Mouse (Mus musculus) ES-E14 (cell line): ENCODE measurements around the gene Endou. TPM values are rescaled to one million over a fixed set of nuclear protein-coding genes. Genes with fewer than 3 reads are reported as not detected.
"Not testable (repeated sequence)": the region's sequence is repeated elsewhere in the genome, so short reads cannot be mapped to it uniquely, and the experiment has no call there.

Source experiments
- DNase-seq: peaks from one replicate; pipeline ENCODE4 v3.0.0-alpha.2; 2013; ENCODE audit warnings: low read depth, low spot score
- H3K27ac ChIP-seq: 2 replicates; pipeline ENCODE4 v1.5.1; 2012; ENCODE audit warnings: low read depth, mild to moderate bottlenecking, low read length, moderate library complexity, mixed read lengths; ENCODE audit not compliant: poor library complexity, insufficient read depth, severe bottlenecking
- H3K36me3 ChIP-seq: 2 replicates; pipeline ENCODE4 v1.6.1; 2012; ENCODE audit warnings: mild to moderate bottlenecking, low read length, moderate library complexity, mixed read lengths; ENCODE audit not compliant: control insufficient read depth, poor library complexity, insufficient read depth, severe bottlenecking
- H3K4me1 ChIP-seq, 2 experiments: fragments of 150-350 bp in 1 of 2; sonication (generic) in 1 of 2; 2 replicates each; pipeline ENCODE4 v1.6.1; 2012; ENCODE audit warnings: low read length in 2 of 2, mild to moderate bottlenecking in 1 of 2, mixed read lengths in 1 of 2; ENCODE audit not compliant: control insufficient read depth in 2 of 2, insufficient read depth in 2 of 2, poor library complexity in 1 of 2
- H3K4me3 ChIP-seq, 2 experiments: fragments of 150-350 bp in 1 of 2; sonication (generic) in 1 of 2; 2 replicates each; pipeline ENCODE4 v1.5.1; 2012; ENCODE audit warnings: low read length in 2 of 2, low read depth in 1 of 2, mild to moderate bottlenecking in 1 of 2, mixed read lengths in 1 of 2; ENCODE audit not compliant: insufficient read depth in 1 of 2, poor library complexity in 1 of 2, severe bottlenecking in 1 of 2
- H3K9ac ChIP-seq: 2 replicates; pipeline ENCODE4 v1.6.1; 2012; ENCODE audit warnings: low read depth, mild to moderate bottlenecking, low read length, mixed read lengths; ENCODE audit not compliant: poor library complexity, insufficient read depth, severe bottlenecking
- H3K9me3 ChIP-seq: fragments of 150-350 bp; sonication (generic); 2 replicates; pipeline ENCODE4 v1.6.1; 2012; ENCODE audit warnings: low read depth, mild to moderate bottlenecking, low read length; ENCODE audit not compliant: control insufficient read depth, insufficient read depth
- CHD2 ChIP-seq: IDR thresholded peaks from 2 replicates; pipeline ENCODE4 v1.6.1; 2014; ENCODE audit warnings: mild to moderate bottlenecking, low read depth, low read length, inconsistent platforms
- HCFC1 ChIP-seq: IDR thresholded peaks from 2 replicates; pipeline ENCODE4 v1.6.1; 2012; ENCODE audit warnings: low read length, inconsistent platforms, borderline replicate concordance; ENCODE audit not compliant: insufficient read depth
- MAFK ChIP-seq: IDR thresholded peaks from 2 replicates; pipeline ENCODE4 v1.6.1; 2014; ENCODE audit warnings: mild to moderate bottlenecking, low read depth, low read length, inconsistent platforms; ENCODE audit not compliant: insufficient read depth
- ZC3H11A ChIP-seq: IDR thresholded peaks from 2 replicates; pipeline ENCODE4 v1.6.1; 2012; ENCODE audit warnings: low read depth, mild to moderate bottlenecking, inconsistent platforms, low read length, borderline replicate concordance
- ZNF384 ChIP-seq: IDR thresholded peaks from 2 replicates; pipeline ENCODE4 v1.6.1; 2012; ENCODE audit warnings: low read depth, low read length, inconsistent platforms
- in situ Hi-C, 2 experiments: fragments of 600-800 bp; cut with MboI; formaldehyde crosslinking; loops; one replicate each; pipeline ENCODE4 v1.15.1; 2025; ENCODE audit warnings: low sequenced_read_pairs in 2 of 2, inconsistent platforms in 1 of 2; ENCODE audit not compliant: unreplicated experiment in 2 of 2
- total RNA-seq: library from RNA; depleted of rRNA; stranded (reverse); fragments of 300-350 nt; gene quantifications from 2 replicates; pipeline ENCODE4 v1.2.3, GENCODE M21; 2012

The Endou gene
- total RNA-seq, 1 experiment, result 0.31 TPM

DNA sequence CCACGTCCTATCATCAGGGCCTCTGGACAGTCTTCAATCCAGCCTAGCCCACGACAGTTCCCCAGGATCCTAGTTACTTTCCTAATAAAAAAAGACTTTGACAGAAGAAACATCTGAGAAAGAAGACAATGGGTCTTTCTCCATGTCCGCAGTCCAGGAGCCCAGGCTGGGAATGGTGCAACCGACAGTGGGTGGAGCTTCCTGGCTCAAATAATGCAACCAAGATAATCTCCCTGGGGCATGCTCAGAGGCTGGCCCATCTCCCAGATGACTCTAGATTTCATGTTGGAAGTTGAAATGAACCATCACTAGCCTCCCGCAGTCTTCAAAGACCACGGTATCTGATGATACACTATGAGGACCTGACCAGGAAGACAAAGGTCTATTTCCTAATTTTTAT is 60.6 kb downstream of the Endou start:
- in situ Hi-C loops, result no loop called here
- Histone ChIP-seq H3K4me3 (no peak overlapping the region), H3K4me1 (peaks cover 0 to 7% of the 10 kb centered on the region in 2 experiments; a peak in 3 of 4 replicates), H3K36me3 (peaks cover 12% of the 10 kb centered on the region), H3K9ac (no peak overlapping the region), H3K27ac (no peak overlapping the region), H3K9me3 (no peaks in the 10 kb centered on the region)
- TF ChIP-seq ZC3H11A, result no peak
- no peak for TF ChIP-seq MAFK
- TF ChIP-seq CHD2, result no peak
- TF ChIP-seq HCFC1, result no peak
- no peak for TF ChIP-seq ZNF384
- DNase-seq, result no peak

GRCm38 (mm10) chr15:97668158-97668877 is 62.8 kb downstream of the Endou start:
- H3K9me3 ChIP-seq, H3K36me3 ChIP-seq, in situ Hi-C loops, H3K4me1 ChIP-seq, H3K27ac ChIP-seq, H3K4me3 ChIP-seq, DNase-seq, H3K9ac ChIP-seq: not testable (repeated sequence)

GRCm38 (mm10) chr15:97667437-97667836 is 63.7 kb downstream of the Endou start:
- TF ChIP-seq MAFK (no peak), HCFC1 (no peak), ZC3H11A (no peak), CHD2 (no peak), ZNF384 (no peak)
- Histone ChIP-seq H3K36me3 (no peaks in the 10 kb centered on the region), H3K9me3 (no peaks in the 10 kb centered on the region), H3K9ac (no peak overlapping the region), H3K27ac (no peak overlapping the region), H3K4me3 (no peak overlapping the region), H3K4me1 (peaks cover 0 to 7% of the 10 kb centered on the region in 2 experiments; a peak in 3 of 4 replicates)
- peak; percentile 83 for DNase-seq
- in situ Hi-C loops, result no loop called here

DNA sequence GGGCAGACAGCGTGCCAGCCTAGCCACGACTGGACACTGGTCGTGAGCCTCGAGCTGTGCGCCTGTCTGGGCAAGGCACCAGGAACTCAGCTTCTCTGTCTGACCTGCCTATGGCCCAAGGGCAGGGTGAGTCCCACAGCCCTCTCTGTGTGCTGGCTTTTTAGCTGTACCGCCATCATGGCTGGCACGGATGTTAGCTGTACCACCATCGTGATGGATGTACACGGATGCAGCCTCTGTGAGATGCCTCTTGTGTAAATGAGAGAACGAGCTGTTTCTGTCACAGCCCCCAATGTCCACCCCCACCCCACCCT is 64.7 kb downstream of the Endou start:
- H3K4me3 ChIP-seq, result no peak overlapping the region
- no peak overlapping the region for H3K27ac ChIP-seq
- no peaks in the 10 kb centered on the region for H3K9me3 ChIP-seq
- in situ Hi-C loops, result no loop called here
- no peaks in the 10 kb centered on the region for H3K36me3 ChIP-seq
- H3K9ac ChIP-seq, result no peak overlapping the region
- H3K4me1 ChIP-seq, result peaks cover 0 to 7% of the 10 kb centered on the region in 2 experiments; a peak in 3 of 4 replicates
- TF ChIP-seq HCFC1 (no peak), ZNF384 (no peak), CHD2 (no peak), ZC3H11A (no peak), MAFK (no peak)
- DNase-seq, result no peak
